Mouse (Mus musculus) heart, embryonic 16.5 days (tissue): ENCODE measurements at regions not wholly inside any gene's neighbourhood (a gene's known extent, or its start where the extent isn't known, plus 50 kb on each side); places are given as distances from the start of the nearest gene placed in this dataset.

Experiments
- ATAC-seq: fragments of 200-750 bp; cut with Nextera tagmentation; replicated peaks from 2 replicates; pipeline ENCODE4 v1.8.0; 2017; ENCODE audit warnings: moderate number of reproducible peaks; ENCODE audit not compliant: insufficient read depth, low FRiP score; ENCODE audit errors: extremely low read depth
- H3K27ac ChIP-seq: fragments of 300-500 bp; sonication (generic); 2 replicates; pipeline ENCODE4 v1.5.1; 2014; ENCODE audit warnings: mild to moderate bottlenecking, low read length, control low read depth, moderate library complexity
- H3K27me3 ChIP-seq: fragments of 300-500 bp; sonication (generic); 2 replicates; pipeline ENCODE4 v1.6.1; 2014; ENCODE audit warnings: low read length, mixed read lengths; ENCODE audit not compliant: control insufficient read depth, insufficient read depth
- H3K36me3 ChIP-seq: fragments of 300-500 bp; sonication (generic); 2 replicates; pipeline ENCODE4 v1.6.1; 2014; ENCODE audit not compliant: control insufficient read depth, insufficient read depth
- H3K4me1 ChIP-seq: fragments of 300-500 bp; sonication (generic); 2 replicates; pipeline ENCODE4 v1.6.1; 2014; ENCODE audit warnings: low read length, mixed read lengths; ENCODE audit not compliant: control insufficient read depth, insufficient read depth
- H3K4me2 ChIP-seq: fragments of 300-500 bp; sonication (generic); 2 replicates; pipeline ENCODE4 v1.6.1; 2014; ENCODE audit warnings: low read depth, mild to moderate bottlenecking, control low read depth, low read length
- H3K4me3 ChIP-seq: fragments of 300-500 bp; sonication (generic); 2 replicates; pipeline ENCODE4 v1.5.1; 2014; ENCODE audit warnings: mild to moderate bottlenecking, control low read depth, low read length
- H3K9ac ChIP-seq: fragments of 300-500 bp; sonication (generic); 2 replicates; pipeline ENCODE4 v1.6.1; 2014; ENCODE audit warnings: low read length, control low read depth
- H3K9me3 ChIP-seq: fragments of 300-500 bp; sonication (generic); replicated peaks from 2 replicates; pipeline ENCODE4 v1.6.1; 2016; ENCODE audit warnings: low read length; ENCODE audit not compliant: control insufficient read depth
- WGBS: fragments of 180-500 bp; shearing (Covaris S2); extraction: QIAGEN DNeasy Blood & Tissue Kit; methylation state at CpG from one replicate; pipeline ENCODE4 v1.1.7; 2014; 5-methylcytosine and 5-hydroxymethylcytosine counted together

- Histone ChIP-seq H3K9me3 (no peaks in the 10 kb centered on the region), H3K36me3 (no peaks in the 10 kb centered on the region), H3K27me3 (no peaks in the 10 kb centered on the region), H3K27ac (no peak overlapping the region), H3K4me1 (no peaks in the 10 kb centered on the region), H3K9ac (no peak overlapping the region), H3K4me3 (no peak overlapping the region), H3K4me2 (no peak overlapping the region)
- 0% methylated on average over 2 of the region's 2 CpGs for WGBS
- no peak for ATAC-seq
Observed at GRCm38 (mm10) chr9:33295925-33296324, 659.9 kb downstream of the Ets1 start.

DNA sequence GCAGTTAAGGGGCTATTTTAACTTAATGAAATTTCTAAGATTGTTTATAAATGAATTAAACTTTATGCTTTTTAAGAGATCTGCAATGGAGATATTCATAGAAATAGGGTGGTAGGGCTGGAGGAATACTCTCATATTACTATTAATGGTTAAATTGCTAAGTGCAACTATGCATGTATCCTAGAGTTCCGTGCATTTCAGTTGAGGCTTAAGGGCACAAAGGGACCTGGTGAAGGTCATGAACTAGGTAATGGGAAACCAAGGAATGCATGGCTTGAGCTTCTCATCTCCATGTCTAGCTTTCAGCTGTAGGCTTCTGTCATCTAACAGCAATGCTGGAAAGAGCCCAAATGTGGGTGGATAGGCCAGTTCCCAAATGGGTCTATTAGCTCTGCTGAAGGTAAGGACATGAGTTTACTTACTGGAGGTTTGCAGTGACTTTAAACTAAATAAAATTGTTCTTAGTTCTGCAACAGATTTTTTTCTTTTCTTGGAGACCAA, 683.6 kb downstream of the Ets1 start:
- Histone ChIP-seq H3K27me3 (no peaks in the 10 kb centered on the region), H3K27ac (no peak overlapping the region), H3K9ac (no peak overlapping the region), H3K4me3 (no peak overlapping the region), H3K4me2 (no peak overlapping the region), H3K36me3 (no peaks in the 10 kb centered on the region), H3K4me1 (no peaks in the 10 kb centered on the region), H3K9me3 (no peaks in the 10 kb centered on the region)
- WGBS: 73% methylated on average over 1 of the region's 1 CpGs
- ATAC-seq: no peak

GRCm38 (mm10) chr9:33327722-33328121, 691.7 kb downstream of the Ets1 start:
- no peak overlapping the region for H3K4me2 ChIP-seq
- 51% methylated on average over 2 of the region's 2 CpGs for WGBS
- ATAC-seq: no peak
- H3K4me1 ChIP-seq: no peaks in the 10 kb centered on the region
- no peaks in the 10 kb centered on the region for H3K27me3 ChIP-seq
- no peak overlapping the region for H3K4me3 ChIP-seq
- H3K9me3 ChIP-seq: no peaks in the 10 kb centered on the region
- no peak overlapping the region for H3K27ac ChIP-seq
- no peaks in the 10 kb centered on the region for H3K36me3 ChIP-seq
- H3K9ac ChIP-seq: no peak overlapping the region

GRCm38 (mm10) chr9:33350258-33350657, 714.2 kb downstream of the Ets1 start:
- H3K27ac ChIP-seq: no peak overlapping the region
- ATAC-seq: peak; percentile 52; the same call in 1 of the 2 replicates

DNA sequence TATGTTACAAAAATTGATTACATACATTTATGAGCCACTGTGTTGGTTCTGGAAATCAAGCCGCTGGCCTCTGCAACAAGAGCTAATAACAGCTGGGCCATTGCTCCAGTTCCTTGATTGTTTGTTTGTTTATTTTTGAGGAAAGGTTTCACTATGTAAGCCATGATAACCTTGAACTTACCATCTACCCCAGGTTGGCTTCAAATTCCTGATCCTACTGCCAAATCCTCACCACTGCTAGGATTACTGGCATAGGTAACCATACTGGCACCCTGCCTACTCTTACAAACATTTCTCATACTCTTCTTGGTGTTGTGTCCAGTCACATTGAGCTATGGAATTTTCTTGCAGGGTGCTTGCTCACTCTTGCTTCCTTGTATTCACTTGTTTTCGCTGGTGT, 720.6 kb downstream of the Ets1 start:
- no peak for ATAC-seq
- Histone ChIP-seq H3K9ac (no peak overlapping the region), H3K4me2 (no peak overlapping the region), H3K4me3 (no peak overlapping the region), H3K36me3 (no peaks in the 10 kb centered on the region), H3K9me3 (no peaks in the 10 kb centered on the region), H3K27me3 (no peaks in the 10 kb centered on the region), H3K4me1 (no peaks in the 10 kb centered on the region), H3K27ac (no peak overlapping the region)
- WGBS: 69% methylated on average over 2 of the region's 2 CpGs

More at GRCm38 (mm10) chr9:33350258-33350657, 714.2 kb downstream of the Ets1 start:
- no peak overlapping the region for H3K9ac ChIP-seq
- H3K4me3 ChIP-seq: no peak overlapping the region
- no peak overlapping the region for H3K4me2 ChIP-seq
- H3K9me3 ChIP-seq: no peaks in the 10 kb centered on the region
- H3K4me1 ChIP-seq: 0 out of 2 replicates have a peak, but pooled peaks cover 2% of the 10 kb centered on the region
- no peaks in the 10 kb centered on the region for H3K36me3 ChIP-seq
- H3K27me3 ChIP-seq: no peaks in the 10 kb centered on the region

DNA sequence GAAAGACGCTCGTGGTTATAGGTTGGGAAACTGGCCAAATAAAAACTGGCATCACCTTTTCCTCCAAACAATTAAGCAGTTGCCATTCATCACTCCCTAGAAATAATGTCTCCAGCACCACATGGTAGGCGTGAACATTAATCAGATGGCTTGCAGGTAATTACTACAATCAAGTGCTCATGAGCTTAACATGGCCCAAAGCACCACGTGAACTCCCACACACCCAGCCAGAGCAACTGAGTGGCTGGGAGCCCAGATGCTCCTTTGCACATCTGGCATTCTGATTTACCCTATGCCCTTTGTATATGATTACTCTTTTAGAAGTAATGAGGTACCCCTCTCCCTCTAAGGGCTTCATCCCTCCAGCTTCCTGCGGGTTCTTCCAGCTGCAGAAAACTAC, 724.9 kb downstream of the Ets1 start:
- Histone ChIP-seq H3K9me3 (no peaks in the 10 kb centered on the region), H3K36me3 (no peaks in the 10 kb centered on the region), H3K4me3 (no peak overlapping the region), H3K4me2 (no peak overlapping the region), H3K9ac (no peak overlapping the region), H3K27me3 (no peaks in the 10 kb centered on the region), H3K4me1 (no peaks in the 10 kb centered on the region), H3K27ac (no peak overlapping the region)
- WGBS: 76% methylated on average over 5 of the region's 5 CpGs
- no peak for ATAC-seq

DNA sequence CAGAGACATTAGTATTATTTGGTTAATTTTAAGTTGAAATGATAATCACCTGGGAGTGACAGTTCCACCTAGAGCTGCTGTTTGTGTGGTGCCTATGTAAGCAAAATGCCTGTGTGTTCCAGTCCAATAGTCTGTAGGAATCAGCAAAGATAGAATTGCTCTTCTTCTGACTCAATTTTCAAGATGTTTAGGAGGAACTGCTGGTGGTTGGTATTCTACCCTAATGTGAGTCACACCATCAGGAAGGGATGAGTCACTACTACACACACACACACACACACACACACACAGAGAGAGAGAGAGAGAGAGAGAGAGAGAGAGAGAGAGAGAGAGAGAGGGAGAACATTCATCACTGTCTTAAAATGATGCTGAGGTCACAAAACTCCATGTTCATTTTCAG, 753.1 kb downstream of the Ets1 start:
- no peaks in the 10 kb centered on the region for H3K27me3 ChIP-seq
- H3K4me3 ChIP-seq: no peak overlapping the region
- H3K4me1 ChIP-seq: no peaks in the 10 kb centered on the region
- no peak overlapping the region for H3K27ac ChIP-seq
- H3K9me3 ChIP-seq: no peaks in the 10 kb centered on the region
- H3K36me3 ChIP-seq: no peaks in the 10 kb centered on the region
- H3K9ac ChIP-seq: no peak overlapping the region
- no peak for ATAC-seq
- no peak overlapping the region for H3K4me2 ChIP-seq

- no peaks in the 10 kb centered on the region for H3K4me1 ChIP-seq
- H3K4me3 ChIP-seq: no peak overlapping the region
- WGBS: 83% methylated on average over 4 of the region's 4 CpGs
Observed at GRCm38 (mm10) chr9:33404691-33405090, 768.7 kb downstream of the Ets1 start.

GRCm38 (mm10) chr9:33407517-33407916, 771.5 kb downstream of the Ets1 start:
- peaks cover 4% of the 10 kb centered on the region for H3K9me3 ChIP-seq
- no peak overlapping the region for H3K4me2 ChIP-seq
- no peak overlapping the region for H3K27ac ChIP-seq
- H3K36me3 ChIP-seq: no peaks in the 10 kb centered on the region
- no peak overlapping the region for H3K4me3 ChIP-seq
- H3K4me1 ChIP-seq: no peaks in the 10 kb centered on the region
- no peak overlapping the region for H3K9ac ChIP-seq
- no peaks in the 10 kb centered on the region for H3K27me3 ChIP-seq
- no peak for ATAC-seq
- WGBS: 88% methylated on average over 2 of the region's 2 CpGs

More at GRCm38 (mm10) chr9:33404691-33405090, 768.7 kb downstream of the Ets1 start:
- Histone ChIP-seq H3K27ac (no peak overlapping the region), H3K36me3 (no peaks in the 10 kb centered on the region), H3K4me2 (no peak overlapping the region), H3K9me3 (peaks cover 4% of the 10 kb centered on the region), H3K27me3 (no peaks in the 10 kb centered on the region), H3K9ac (no peak overlapping the region)
- no peak for ATAC-seq

GRCm38 (mm10) chr9:33423781-33424180, 787.8 kb downstream of the Ets1 start:
- no peaks in the 10 kb centered on the region for H3K27me3 ChIP-seq
- no peaks in the 10 kb centered on the region for H3K36me3 ChIP-seq
- H3K4me3 ChIP-seq: no peak overlapping the region
- H3K27ac ChIP-seq: no peak overlapping the region
- H3K9ac ChIP-seq: no peak overlapping the region
- WGBS: 43% methylated on average over 2 of the region's 2 CpGs
- no peaks in the 10 kb centered on the region for H3K4me1 ChIP-seq
- H3K9me3 ChIP-seq: no peaks in the 10 kb centered on the region
- H3K4me2 ChIP-seq: no peak overlapping the region
- ATAC-seq: no peak
